12 mouse cellular contexts compared by ENCODE assay signal in the genomic region with DNA sequence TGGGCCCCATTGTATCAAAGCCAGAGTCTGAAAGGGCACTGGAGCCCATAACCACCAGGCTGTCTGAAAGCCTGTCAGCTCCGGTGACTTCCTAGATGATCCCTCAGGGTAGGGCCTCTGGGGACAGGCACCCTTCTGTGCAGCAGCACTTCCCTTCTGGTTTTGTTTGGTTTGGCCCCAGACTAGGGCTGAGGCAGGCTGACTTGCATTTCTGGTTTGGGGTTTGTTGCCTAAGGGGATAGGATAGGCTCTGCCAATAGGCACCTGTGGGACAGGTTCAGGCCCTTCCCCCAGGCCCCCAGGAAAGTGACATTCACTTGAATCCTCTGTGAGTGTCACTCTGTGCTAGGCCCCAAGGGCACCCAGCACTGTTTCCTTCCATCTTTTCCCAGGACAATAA.
DNase-seq lines count a peak whose midpoint lies in the region; ATAC-seq lines count a peak whose summit lies in the region.
"Had no signal": no experiment of that assay in that cellular context is flagged by ENCODE, and none has a peak within 500 bp of the region (broad histone marks: within the 10 kb centered on the region; RNA-seq: fewer than 3 reads in every experiment).

No protein-coding gene starts in this region.

- DNase-seq in lung, adult 18-20 months = peak; percentile 62 to 81
- no peak for DNase-seq in lung, postnatal 25 days (ENCODE audit: low spot score)
- peak; percentile 63 for DNase-seq in 3134 (ENCODE audit: extremely low read depth, insufficient read length, low spot score)
- no peak for DNase-seq in limb, embryonic 10.5 days (ENCODE audit: low spot score)
- DNase-seq in right cerebral cortex, postnatal 14 days = no peak
- DNase-seq: cerebellum, postnatal 25 days; heart, postnatal 4 days; kidney, postnatal 36 days had no signal

- ATAC-seq in common myeloid progenitor, adult 5-6 weeks (replicated peaks; ENCODE audit: low read depth, poor library complexity, severe bottlenecking) = peak; percentile 66
- ATAC-seq in megakaryocyte-erythroid progenitor cell, adult 5-6 weeks (replicated peaks; ENCODE audit: low FRiP score, low TSS enrichment, poor library complexity, severe bottlenecking) = no peak
- no peak for ATAC-seq in activated CD4-positive, CD25-positive, alpha-beta regulatory T cell, adult 4 months

- H3K4me3 ChIP-seq in limb, embryonic 10.5 days = no peak overlapping the region

- H3K27me3 ChIP-seq in limb, embryonic 10.5 days (ENCODE audit: low read depth, poor library complexity, severe bottlenecking) = no peaks in the 10 kb centered on the region

- WGBS in limb, embryonic 10.5 days = 38% methylated on average over 1 of the region's 1 CpGs

- H3K27ac ChIP-seq in limb, embryonic 10.5 days = peak overlapping the region; percentile 75
- H3K27ac ChIP-seq: liver, embryonic 14.5 days had no signal

- H3K4me1 ChIP-seq in limb, embryonic 10.5 days = peaks cover 40% of the 10 kb centered on the region

- H3K36me3 ChIP-seq in limb, embryonic 10.5 days = peaks cover 23% of the 10 kb centered on the region

- H3K9me3 ChIP-seq in limb, embryonic 10.5 days (replicated peaks) = no peaks in the 10 kb centered on the region

Comparison
In these comparisons a context has a peak if more than half of its experiments do, and no peak if none do; other contexts are left out.
1. DNase-seq: peak in lung, adult 18-20 months (2 of 2) and 3134 (single experiment); none in lung, postnatal 25 days (single experiment), limb, embryonic 10.5 days (single experiment) and right cerebral cortex, postnatal 14 days (single experiment).